Mouse (Mus musculus) common myeloid progenitor, adult 5-6 weeks (primary cell): ENCODE data around the gene Hmox1. TPM values are rescaled to one million over a fixed set of nuclear protein-coding genes. Genes with fewer than 3 reads are reported as not detected.
A peak's percentile ranks its signal among the peaks of the same experiment; 100 is the strongest.

Source experiments
- ATAC-seq: replicated peaks from 2 replicates; pipeline ENCODE4 v1.8.0; 2016; ENCODE audit warnings: low read depth, mild to moderate bottlenecking, moderate TSS enrichment, inconsistent platforms; ENCODE audit not compliant: poor library complexity, severe bottlenecking
- total RNA-seq: library from RNA; stranded (forward); fragments of 200-1000, 187-1606 nt; gene quantifications from 2 replicates; pipeline ENCODE4 v1.2.3, GENCODE M21; 2017

Gene Hmox1
- total RNA-seq = 2.4 and 4.8 TPM in 2 replicates

- peak; percentile 92 for ATAC-seq
Observed at GRCm38 (mm10) chr8:75093399-75094156, at the start of gene Hmox1. Gene Hmox1 (plus strand): TSS chr8:75093621.

GRCm38 (mm10) chr8:75046303-75046702 lies 47.1 kb upstream of the Hmox1 start:
- ATAC-seq = no peak

GRCm38 (mm10) chr8:75047784-75048183 lies 45.6 kb upstream of the Hmox1 start:
- ATAC-seq = no peak

GRCm38 (mm10) chr8:75053342-75053741 lies 40.1 kb upstream of the Hmox1 start:
- ATAC-seq = no peak

GRCm38 (mm10) chr8:75055673-75056072 lies 37.7 kb upstream of the Hmox1 start:
- peak; percentile 66 for ATAC-seq

- no peak for ATAC-seq
Observed at GRCm38 (mm10) chr8:75060022-75060421, 33.4 kb upstream of the Hmox1 start.

- no peak for ATAC-seq
Observed at GRCm38 (mm10) chr8:75060815-75061214, 32.6 kb upstream of the Hmox1 start.

- ATAC-seq = 0 out of 2 replicates have a peak, but pooled peaks have one; percentile 4
Observed at GRCm38 (mm10) chr8:75063290-75063689, 30.1 kb upstream of the Hmox1 start.

- ATAC-seq = no peak
Observed at GRCm38 (mm10) chr8:75064790-75065189, 28.6 kb upstream of the Hmox1 start.

- peak; percentile 19 for ATAC-seq
Observed at GRCm38 (mm10) chr8:75067287-75067686, 26.1 kb upstream of the Hmox1 start.

- ATAC-seq = no peak
Observed at GRCm38 (mm10) chr8:75070297-75070696, 23.1 kb upstream of the Hmox1 start.

- peak; percentile 89 for ATAC-seq
Observed at GRCm38 (mm10) chr8:75071627-75072346, 21.6 kb upstream of the Hmox1 start.

- ATAC-seq = no peak
Observed at GRCm38 (mm10) chr8:75074876-75075275, 18.5 kb upstream of the Hmox1 start.

GRCm38 (mm10) chr8:75078215-75078614 lies 15.2 kb upstream of the Hmox1 start:
- ATAC-seq = no peak

GRCm38 (mm10) chr8:75078851-75079250 lies 14.6 kb upstream of the Hmox1 start:
- no peak for ATAC-seq

- peak; percentile 31; the same call in 1 of the 2 replicates for ATAC-seq
Observed at GRCm38 (mm10) chr8:75081364-75082040, 11.9 kb upstream of the Hmox1 start.

GRCm38 (mm10) chr8:75082181-75082805 lies 11.1 kb upstream of the Hmox1 start:
- no peak for ATAC-seq

- peak; percentile 81 for ATAC-seq
Observed at GRCm38 (mm10) chr8:75083846-75084245, 9.6 kb upstream of the Hmox1 start.

GRCm38 (mm10) chr8:75084382-75085064 lies 8.9 kb upstream of the Hmox1 start:
- no peak for ATAC-seq

GRCm38 (mm10) chr8:75086002-75086401 lies 7.4 kb upstream of the Hmox1 start:
- ATAC-seq = 0 out of 2 replicates have a peak, but pooled peaks have one; percentile 3
